In the genomic region with DNA sequence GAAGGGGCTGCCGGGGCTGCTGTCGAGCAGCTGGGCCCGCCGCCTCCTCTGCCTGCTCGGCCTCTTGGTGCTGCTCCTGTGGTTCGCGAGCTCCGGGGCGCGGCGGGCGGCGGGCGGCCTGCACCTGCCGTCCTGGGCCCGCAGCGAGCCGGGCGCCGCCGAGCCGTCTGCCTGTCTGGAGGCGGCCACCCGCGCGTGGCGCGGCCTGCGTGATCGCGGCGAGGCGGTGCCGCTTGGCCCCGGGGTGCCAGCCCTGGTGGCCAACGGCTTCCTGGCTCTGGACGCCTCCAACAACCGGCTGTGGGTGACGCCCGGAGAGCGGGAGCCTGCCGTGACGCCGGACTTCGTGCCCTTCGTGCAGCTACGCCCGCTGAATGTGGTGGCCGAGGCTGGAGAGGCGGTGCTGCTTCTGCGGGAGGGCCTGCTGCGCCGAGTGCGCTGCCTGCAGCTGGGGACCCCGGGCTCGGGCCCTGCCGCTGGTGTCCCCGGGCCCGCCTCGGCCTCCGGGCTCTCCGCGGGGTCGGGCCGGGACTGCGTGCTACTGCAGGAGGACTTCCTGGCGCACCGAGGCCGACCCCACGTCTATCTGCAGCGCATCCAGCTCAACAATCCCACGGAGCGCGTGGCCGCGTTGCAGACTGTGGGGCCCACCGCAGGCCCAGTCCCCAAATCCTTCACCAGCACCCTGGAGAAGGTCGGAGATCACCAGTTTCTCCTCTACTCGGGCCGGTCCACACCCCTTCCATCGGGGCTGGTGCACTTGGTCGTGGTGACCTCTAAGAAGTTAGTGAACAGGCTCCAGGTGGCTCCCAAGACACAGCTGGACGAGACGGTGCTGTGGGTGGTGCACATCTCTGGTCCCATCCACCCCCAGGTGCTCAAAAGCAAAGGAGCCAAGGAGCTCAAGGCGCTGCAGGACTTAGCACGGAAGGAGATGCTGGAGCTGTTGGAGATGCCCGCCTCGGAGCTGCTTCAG, we compare ENCODE assay signal across 8 mouse cellular contexts. TPM values are rescaled to one million over a fixed set of nuclear protein-coding genes. Genes with fewer than 3 reads are reported as not detected.
DNase-seq lines count a peak whose midpoint lies in the region; ATAC-seq and TF ChIP-seq lines count a peak whose summit lies in the region.

No protein-coding gene starts in this region.

- ATAC-seq in hindbrain, embryonic 11.5 days (ENCODE audit: low FRiP score): peak; percentile 67
- ATAC-seq in neural tube, embryonic 12.5 days (ENCODE audit: low FRiP score, low read depth): peak; percentile 52
- no peak for ATAC-seq in monocyte, adult 5-6 weeks (replicated peaks; ENCODE audit: insufficient number of reproducible peaks, low FRiP score, low TSS enrichment, poor library complexity, severe bottlenecking)

- peak overlapping the region; percentile 94 for H3K4me3 ChIP-seq in hindbrain, embryonic 11.5 days (ENCODE audit: low read depth, low read length)
- H3K4me3 ChIP-seq in liver, adult 2 months (ENCODE audit: insufficient read depth, low read depth, low read length): peak overlapping the region; percentile 75
- peak overlapping the region; percentile 99 for H3K4me3 ChIP-seq in neural tube, embryonic 12.5 days

- WGBS in hindbrain, embryonic 11.5 days: 9% methylated on average over 66 of the region's 88 CpGs
- 6% methylated on average over 85 of the region's 88 CpGs for WGBS in liver, adult 2 months
- WGBS in neural tube, embryonic 12.5 days: 7% methylated on average over 82 of the region's 88 CpGs

- H3K27ac ChIP-seq in hindbrain, embryonic 11.5 days (ENCODE audit: low read depth, low read length): no peak overlapping the region
- H3K27ac ChIP-seq in liver, adult 2 months (replicated peaks; ENCODE audit: insufficient read depth, low read depth, low read length): peak overlapping the region; percentile 34; the same call in 1 of the 2 replicates
- H3K27ac ChIP-seq in neural tube, embryonic 12.5 days: 0 out of 2 replicates have a peak overlapping the region, but pooled peaks have one; percentile 15

- H3K36me3 ChIP-seq in hindbrain, embryonic 11.5 days (ENCODE audit: control insufficient read depth, insufficient read depth, low read length): 0 out of 2 replicates have a peak, but pooled peaks cover 4% of the 10 kb centered on the region
- H3K36me3 ChIP-seq in liver, adult 2 months (ENCODE audit: control insufficient read depth, insufficient read depth, low read length): peaks cover 10% of the 10 kb centered on the region; the same call in 1 of the 2 replicates
- peaks cover 26% of the 10 kb centered on the region for H3K36me3 ChIP-seq in neural tube, embryonic 12.5 days

- H3K79me2 ChIP-seq in liver, adult 2 months (ENCODE audit: control insufficient read depth, insufficient read depth, low read length): peaks cover 18% of the 10 kb centered on the region

- peak overlapping the region; percentile 82 for H3K9ac ChIP-seq in hindbrain, embryonic 11.5 days (ENCODE audit: low read depth, low read length)
- peak overlapping the region; percentile 87 for H3K9ac ChIP-seq in liver, adult 2 months (ENCODE audit: low read depth, low read length)
- H3K9ac ChIP-seq in neural tube, embryonic 12.5 days: peak overlapping the region; percentile 92

- DNase-seq in adrenal gland, postnatal 25 days: peak; percentile 32
- no peak for DNase-seq in adrenal gland, adult 8-10 months
- peak; percentile 21 for DNase-seq in urinary bladder, postnatal 14 days (ENCODE audit: low spot score)
- DNase-seq in urinary bladder, postnatal 4 days (ENCODE audit: low spot score in 2 of 2): no peak
- DNase-seq in hindbrain, embryonic 11.5 days (ENCODE audit: low spot score): peak; percentile 36
- DNase-seq in liver, adult 2 months (ENCODE audit: extremely low read depth, low read depth, low spot score): peak; percentile 12

- no peaks in the 10 kb centered on the region for H3K27me3 ChIP-seq in hindbrain, embryonic 11.5 days (ENCODE audit: control insufficient read depth, insufficient read depth, low read length)
- H3K27me3 ChIP-seq in liver, adult 2 months (ENCODE audit: control insufficient read depth, insufficient read depth, low read length): no peaks in the 10 kb centered on the region
- H3K27me3 ChIP-seq in neural tube, embryonic 12.5 days (replicated peaks): no peaks in the 10 kb centered on the region

- peaks cover 6% of the 10 kb centered on the region for H3K4me1 ChIP-seq in hindbrain, embryonic 11.5 days (replicated peaks; ENCODE audit: control insufficient read depth, insufficient read depth, low read length)
- H3K4me1 ChIP-seq in liver, adult 2 months (ENCODE audit: control insufficient read depth, insufficient read depth, low read length): peaks cover 26% of the 10 kb centered on the region
- peaks cover 26% of the 10 kb centered on the region for H3K4me1 ChIP-seq in neural tube, embryonic 12.5 days

- TF ChIP-seq CTCF in liver, adult 2 months (IDR thresholded peaks at IDR 0.05; ENCODE audit: low read depth, low read length): no peak

- H3K9me3 ChIP-seq in hindbrain, embryonic 11.5 days (ENCODE audit: control insufficient read depth, low read length): no peaks in the 10 kb centered on the region
- H3K9me3 ChIP-seq in neural tube, embryonic 12.5 days: no peaks in the 10 kb centered on the region

- peak overlapping the region; percentile 100 for H3K4me2 ChIP-seq in hindbrain, embryonic 11.5 days (replicated peaks; ENCODE audit: low read depth, low read length)
- peak overlapping the region; percentile 100 for H3K4me2 ChIP-seq in neural tube, embryonic 12.5 days (replicated peaks)

- TF ChIP-seq POLR2A in liver, adult 2 months (IDR thresholded peaks at IDR 0.05; ENCODE audit: extremely low read depth, insufficient read depth, low read length): no peak

RNA-seq across cellular contexts. Expression of a gene that starts 0.6 kb away (rescaled TPM):
- 44.6 and 50.5 TPM in 2 replicates for total RNA-seq in adrenal gland, postnatal 25 days (2021)
- total RNA-seq in adrenal gland, adult 8-10 months (2022): 10 to 100 TPM; 45.5 to 52.4 (median 47.4) TPM
- polyA plus RNA-seq in hindbrain, embryonic 11.5 days (2014; fragmentation: Nextera tagmentation; extraction: Ambion mirVana): 13.6 and 16.7 TPM in 2 replicates
- total RNA-seq in liver, adult 2 months (2014; rRNA removed): 13.5 and 16.8 TPM in 2 replicates
- polyA plus RNA-seq in liver, adult 2 months (2012; rRNA removed): 36.6 and 40.1 TPM in 2 replicates
- polyA plus RNA-seq in neural tube, embryonic 12.5 days (2016; fragmentation: Nextera tagmentation; extraction: Ambion mirVana): 24.4 and 27.2 TPM in 2 replicates
- 41.3 to 61.2 TPM (median 48.2 TPM) in 3 replicates for total RNA-seq in monocyte, adult 5-6 weeks (2017)

RNA-seq across cellular contexts. Expression of a gene that starts 4.8 kb away (rescaled TPM):
- 41.0 and 43.3 TPM in 2 replicates for total RNA-seq in adrenal gland, postnatal 25 days (2021)
- 10 to 100 TPM; 31.2 to 44.5 (median 39.4) TPM for total RNA-seq in adrenal gland, adult 8-10 months (2022)
- 28.2 and 28.7 TPM in 2 replicates for polyA plus RNA-seq in hindbrain, embryonic 11.5 days (2014; fragmentation: Nextera tagmentation; extraction: Ambion mirVana)
- total RNA-seq in liver, adult 2 months (2014; rRNA removed): 24.5 and 27.3 TPM in 2 replicates
- 32.9 and 38.3 TPM in 2 replicates for polyA plus RNA-seq in liver, adult 2 months (2012; rRNA removed)
- polyA plus RNA-seq in neural tube, embryonic 12.5 days (2016; fragmentation: Nextera tagmentation; extraction: Ambion mirVana): 33.9 and 35.4 TPM in 2 replicates
- total RNA-seq in monocyte, adult 5-6 weeks (2017): 11.0 to 12.8 TPM (median 12.7 TPM) in 3 replicates

RNA-seq across cellular contexts. Expression of a gene that starts 36.8 kb away (rescaled TPM):
- total RNA-seq in adrenal gland, postnatal 25 days (2021): 151 and 217 TPM in 2 replicates
- total RNA-seq in adrenal gland, adult 8-10 months (2022): 100 to 1,000 TPM; 119 to 236 (median 168) TPM
- polyA plus RNA-seq in hindbrain, embryonic 11.5 days (2014; fragmentation: Nextera tagmentation; extraction: Ambion mirVana): 33.2 and 39.0 TPM in 2 replicates
- 36.6 and 37.7 TPM in 2 replicates for total RNA-seq in liver, adult 2 months (2014; rRNA removed)
- 49.4 and 50.3 TPM in 2 replicates for polyA plus RNA-seq in liver, adult 2 months (2012; rRNA removed)
- polyA plus RNA-seq in neural tube, embryonic 12.5 days (2016; fragmentation: Nextera tagmentation; extraction: Ambion mirVana): 65.1 and 67.1 TPM in 2 replicates
- total RNA-seq in monocyte, adult 5-6 weeks (2017): 12.1 to 32.5 TPM (median 24.6 TPM) in 3 replicates

RNA-seq across cellular contexts. Expression of a gene that starts 44.3 kb away (rescaled TPM):
- not detected in 2 replicates for total RNA-seq in adrenal gland, postnatal 25 days (2021)
- under 1 TPM in 1 of 4 experiments, not detected in 3; 0.40 TPM for total RNA-seq in adrenal gland, adult 8-10 months (2022)
- polyA plus RNA-seq in hindbrain, embryonic 11.5 days (2014; fragmentation: Nextera tagmentation; extraction: Ambion mirVana): 0.23 and 0.39 TPM in 2 replicates
- not detected in 2 replicates for total RNA-seq in liver, adult 2 months (2014; rRNA removed)
- polyA plus RNA-seq in liver, adult 2 months (2012; rRNA removed): not detected in 2 replicates
- 0.45 TPM in 1 of 2 replicates, not detected in the other for polyA plus RNA-seq in neural tube, embryonic 12.5 days (2016; fragmentation: Nextera tagmentation; extraction: Ambion mirVana)
- not detected in 3 replicates for total RNA-seq in monocyte, adult 5-6 weeks (2017)

RNA-seq across cellular contexts. Expression of a gene that starts 59.2 kb away (rescaled TPM):
- not detected in 2 replicates for total RNA-seq in adrenal gland, postnatal 25 days (2021)
- total RNA-seq in adrenal gland, adult 8-10 months (2022): not detected
- not detected in 2 replicates for polyA plus RNA-seq in hindbrain, embryonic 11.5 days (2014; fragmentation: Nextera tagmentation; extraction: Ambion mirVana)
- total RNA-seq in liver, adult 2 months (2014; rRNA removed): not detected in 2 replicates
- polyA plus RNA-seq in liver, adult 2 months (2012; rRNA removed): not detected in 2 replicates
- 3.1 and 5.0 TPM in 2 replicates for polyA plus RNA-seq in neural tube, embryonic 12.5 days (2016; fragmentation: Nextera tagmentation; extraction: Ambion mirVana)
- not detected in 3 replicates for total RNA-seq in monocyte, adult 5-6 weeks (2017)

Comparison
In these comparisons a context has a peak if more than half of its experiments do, and no peak if none do; other contexts are left out.
1. DNase-seq: peak in adrenal gland, postnatal 25 days (single experiment), urinary bladder, postnatal 14 days (single experiment), hindbrain, embryonic 11.5 days (single experiment) and liver, adult 2 months (single experiment); none in adrenal gland, adult 8-10 months (single experiment) and urinary bladder, postnatal 4 days (0 of 2).
2. Peak in every context shown above with its lines, with median percentiles within 50 percentile points of each other: H3K4me3 ChIP-seq and H3K9ac ChIP-seq.